Mouse (Mus musculus): ENCODE results near the gene Id2. TPM values are rescaled to one million over a fixed set of nuclear protein-coding genes. Genes with fewer than 3 reads are reported as not detected.

The Id2 gene
- polyA plus RNA-seq, 1 experiment = 68.1 TPM

DNA sequence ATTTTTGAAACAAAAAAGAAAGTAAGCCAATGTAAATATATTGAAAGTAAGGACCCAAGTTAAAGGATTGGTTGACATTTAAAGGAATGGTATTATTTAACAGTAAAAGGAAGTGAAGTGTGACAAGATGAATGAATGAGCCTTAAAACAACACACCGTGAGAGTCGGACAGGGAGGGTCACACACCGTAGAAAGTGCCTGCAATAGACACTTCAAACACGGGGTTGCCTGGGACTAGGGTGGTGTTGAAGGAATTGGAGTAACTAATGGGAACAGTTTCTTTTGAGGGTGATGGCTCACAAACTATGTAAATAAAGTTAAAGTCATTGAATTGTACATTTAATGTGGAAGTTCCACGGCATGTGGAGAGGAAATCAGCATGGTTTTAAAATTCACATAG is 47.7 kb downstream of the Id2 start:
- H3K27me3 ChIP-seq (ENCODE audit: control insufficient read depth, insufficient read depth, insufficient read length) = no peaks in the 10 kb centered on the region
- no peaks in the 10 kb centered on the region for H3K79me2 ChIP-seq (ENCODE audit: control insufficient read depth, insufficient read depth)
- H3K4me3 ChIP-seq (ENCODE audit: insufficient read depth, poor library complexity, severe bottlenecking) = no peak overlapping the region
- peaks cover 18% of the 10 kb centered on the region for H3K36me3 ChIP-seq (ENCODE audit: control insufficient read depth, insufficient read depth)
- H3K79me3 ChIP-seq (ENCODE audit: low read depth) = no peaks in the 10 kb centered on the region
- no peak for TF ChIP-seq USF1 (IDR thresholded peaks at IDR 0.05; ENCODE audit: low read depth)
- TF ChIP-seq MYOD1 (IDR thresholded peaks at IDR 0.05; ENCODE audit: control insufficient read depth, insufficient read length, low read depth) = no peak
- TF ChIP-seq FOSL1 (IDR thresholded peaks at IDR 0.05; ENCODE audit: insufficient read depth, low read length, poor library complexity, severe bottlenecking) = no peak
- no peak for TF ChIP-seq MYOG (IDR thresholded peaks at IDR 0.05; ENCODE audit: control insufficient read depth, extremely low read depth, insufficient read length)
- TF ChIP-seq CTCF (IDR thresholded peaks at IDR 0.05; ENCODE audit: control insufficient read depth, insufficient read depth, insufficient read length) = no peak
- TF ChIP-seq MAX (IDR thresholded peaks at IDR 0.05) = no peak
- TF ChIP-seq CEBPB (IDR thresholded peaks at IDR 0.05; ENCODE audit: low read depth) = no peak
- H3ac ChIP-seq (ENCODE audit: control insufficient read depth, insufficient read length, low read depth) = no peak overlapping the region

DNA sequence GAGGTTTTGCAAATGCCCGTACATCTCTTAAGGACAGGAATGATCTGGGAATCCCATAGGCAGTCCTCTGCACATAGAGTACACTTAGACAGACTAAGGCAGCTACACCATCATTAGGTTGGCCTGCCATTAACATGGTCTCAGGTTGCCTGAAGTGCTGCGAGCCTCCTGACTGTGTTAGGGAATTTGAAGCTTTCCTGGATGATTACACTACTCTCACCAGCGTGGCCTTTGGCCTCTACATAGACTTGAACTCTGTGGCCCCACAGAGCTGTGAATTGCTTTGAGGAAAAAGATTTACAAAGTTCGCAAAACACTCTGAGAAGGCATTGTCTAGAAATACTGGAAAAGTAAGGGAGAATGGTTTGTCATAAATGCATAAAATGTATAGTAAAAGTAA is 52.4 kb downstream of the Id2 start:
- no peak for TF ChIP-seq FOSL1 (IDR thresholded peaks at IDR 0.05; ENCODE audit: insufficient read depth, low read length, poor library complexity, severe bottlenecking)
- no peak for TF ChIP-seq CEBPB (IDR thresholded peaks at IDR 0.05; ENCODE audit: low read depth)
- peaks cover 9% of the 10 kb centered on the region for H3K36me3 ChIP-seq (ENCODE audit: control insufficient read depth, insufficient read depth)
- H3K79me2 ChIP-seq (ENCODE audit: control insufficient read depth, insufficient read depth) = no peaks in the 10 kb centered on the region

DNA sequence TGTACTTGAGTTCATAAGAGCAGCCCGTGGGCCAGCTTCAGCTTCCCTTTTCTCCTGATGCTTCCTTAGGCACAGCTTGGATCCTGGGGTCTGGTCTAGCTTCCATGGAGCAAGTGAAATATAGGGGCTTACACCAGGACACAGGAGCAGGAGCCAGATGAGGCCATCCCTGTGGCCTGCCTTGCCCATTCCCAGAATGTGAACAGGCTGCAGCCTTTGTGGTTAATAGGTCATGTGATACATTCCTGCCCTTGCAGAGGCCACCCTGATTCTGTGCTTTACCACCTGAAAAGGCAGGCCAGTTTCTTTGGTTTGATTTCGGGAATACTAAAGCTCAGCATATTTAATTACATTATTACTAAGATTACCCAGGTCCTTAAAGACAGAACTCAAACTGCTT is 52.9 kb downstream of the Id2 start:
- Histone ChIP-seq H3K79me2 (ENCODE audit: control insufficient read depth, insufficient read depth) (no peaks in the 10 kb centered on the region), H3K36me3 (ENCODE audit: control insufficient read depth, insufficient read depth) (peaks cover 9% of the 10 kb centered on the region), H3K27me3 (ENCODE audit: control insufficient read depth, insufficient read depth, insufficient read length) (no peaks in the 10 kb centered on the region), H3K4me3 (ENCODE audit: insufficient read depth, poor library complexity, severe bottlenecking) (no peak overlapping the region), H3ac (ENCODE audit: control insufficient read depth, insufficient read length, low read depth) (no peak overlapping the region), H3K79me3 (ENCODE audit: low read depth) (no peaks in the 10 kb centered on the region)
- TF ChIP-seq CEBPB (IDR thresholded peaks at IDR 0.05; ENCODE audit: low read depth) (no peak), MYOD1 (IDR thresholded peaks at IDR 0.05; ENCODE audit: control insufficient read depth, insufficient read length, low read depth) (no peak), USF1 (IDR thresholded peaks at IDR 0.05; ENCODE audit: low read depth) (no peak), MAX (IDR thresholded peaks at IDR 0.05) (no peak), CTCF (IDR thresholded peaks at IDR 0.05; ENCODE audit: control insufficient read depth, insufficient read depth, insufficient read length) (no peak), MYOG (IDR thresholded peaks at IDR 0.05; ENCODE audit: control insufficient read depth, extremely low read depth, insufficient read length) (no peak), FOSL1 (IDR thresholded peaks at IDR 0.05; ENCODE audit: insufficient read depth, low read length, poor library complexity, severe bottlenecking) (no peak)

More for the DNA sequence above, 52.4 kb downstream of the Id2 start:
- Histone ChIP-seq H3ac (ENCODE audit: control insufficient read depth, insufficient read length, low read depth) (no peak overlapping the region), H3K4me3 (ENCODE audit: insufficient read depth, poor library complexity, severe bottlenecking) (no peak overlapping the region), H3K79me3 (ENCODE audit: low read depth) (no peaks in the 10 kb centered on the region), H3K27me3 (ENCODE audit: control insufficient read depth, insufficient read depth, insufficient read length) (no peaks in the 10 kb centered on the region)

Other genes starting within 250 kb of the Id2 start
- gene Kidins220, start 122.2 kb downstream of the Id2 start, polyA plus RNA-seq (2012; fragmentation: generic; extraction: Trizol) = 8.9 TPM

Measured in C2C12 (cell line).